Mouse (Mus musculus): ENCODE results near the gene Gnrhr. TPM values are rescaled to one million over a fixed set of nuclear protein-coding genes. Genes with fewer than 3 reads are reported as not detected.

The Gnrhr gene
- polyA plus RNA-seq (2012; ENCODE audit: insufficient read depth, insufficient read length, missing spikeins) = not detected in 2 replicates

DNA sequence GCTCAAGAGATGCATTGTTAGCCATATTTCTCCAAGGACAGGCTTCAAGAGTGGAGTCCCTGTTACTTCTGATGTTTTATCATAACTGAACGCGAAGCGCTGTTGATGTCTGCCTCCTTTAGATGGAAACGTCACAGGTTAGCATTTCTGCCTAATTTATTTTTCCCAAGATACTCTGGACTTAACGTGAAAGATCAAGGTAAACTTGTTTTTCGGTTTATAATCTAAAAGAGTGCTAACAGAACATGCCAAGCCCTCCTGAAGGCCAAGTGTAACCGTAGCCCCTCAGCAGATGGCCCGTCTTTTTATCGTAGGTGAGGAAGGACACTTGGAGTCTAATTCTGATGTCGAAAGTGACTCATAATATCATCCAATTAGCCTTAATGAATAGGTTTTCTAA, at the start of gene Gnrhr:
Gnrhr (minus strand) TSS at position 101 of the 400 bp plus-strand sequence.
- H3K4me3 ChIP-seq (ENCODE audit: insufficient read depth, low read length) = no peak within 1 kb of the TSS
- no peak for TF ChIP-seq POLR2A (IDR thresholded peaks at IDR 0.05; ENCODE audit: borderline replicate concordance, low read depth, low read length)
- no peak for TF ChIP-seq CTCF (IDR thresholded peaks at IDR 0.05; ENCODE audit: low read depth, low read length)
- no peaks in the 10 kb centered on the region for H3K4me1 ChIP-seq (ENCODE audit: control insufficient read depth, insufficient read depth, low read length)
- H3K27ac ChIP-seq (ENCODE audit: insufficient read depth, low read depth, low read length) = no peak within 1 kb of the TSS

DNA sequence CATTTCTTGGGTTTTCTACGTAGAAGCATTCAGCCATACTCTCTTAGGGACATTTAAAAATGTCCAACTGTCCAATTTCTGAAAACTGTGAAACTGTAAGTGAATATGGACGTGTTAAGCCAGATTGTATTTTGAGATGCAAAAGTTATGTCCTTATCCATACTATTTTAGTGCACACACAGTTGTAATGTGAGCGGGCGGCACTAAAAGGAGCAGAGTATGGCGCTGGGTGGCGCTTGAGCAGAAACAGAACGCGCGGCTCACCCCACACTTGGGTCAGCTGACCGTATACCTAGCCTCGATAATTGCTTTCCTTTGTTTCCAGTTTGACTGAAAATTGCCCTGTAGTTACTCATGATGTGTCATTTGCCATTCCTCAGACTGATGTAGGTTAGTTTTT, 48.9 kb upstream of the Gnrhr start:
- no peaks in the 10 kb centered on the region for H3K4me1 ChIP-seq (ENCODE audit: control insufficient read depth, insufficient read depth, low read length)
- TF ChIP-seq POLR2A (IDR thresholded peaks at IDR 0.05; ENCODE audit: borderline replicate concordance, low read depth, low read length) = no peak
- TF ChIP-seq CTCF (IDR thresholded peaks at IDR 0.05; ENCODE audit: low read depth, low read length) = no peak

DNA sequence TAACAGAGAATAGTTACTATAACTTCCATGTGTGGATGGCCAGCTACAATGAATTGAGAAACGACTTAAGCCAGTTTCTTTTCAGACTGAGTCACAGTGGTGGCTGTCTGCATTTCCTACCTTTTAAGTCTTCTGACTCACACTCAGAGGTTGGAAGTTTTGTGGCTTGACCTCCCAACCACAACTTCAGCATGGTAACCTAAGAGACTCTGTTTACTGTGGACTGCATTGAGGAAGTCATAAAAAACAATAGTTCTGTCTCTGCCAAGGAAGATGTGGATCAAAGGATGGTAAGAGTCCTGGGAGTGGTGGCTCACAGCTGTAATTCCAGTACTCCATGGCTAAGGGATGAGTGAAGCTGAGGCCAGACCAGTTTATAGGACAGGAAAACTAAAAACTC, 47.2 kb upstream of the Gnrhr start:
- no peak for TF ChIP-seq CTCF (IDR thresholded peaks at IDR 0.05; ENCODE audit: low read depth, low read length)
- TF ChIP-seq POLR2A (IDR thresholded peaks at IDR 0.05; ENCODE audit: borderline replicate concordance, low read depth, low read length) = no peak
- Histone ChIP-seq H3K4me1 (ENCODE audit: control insufficient read depth, insufficient read depth, low read length) (no peaks in the 10 kb centered on the region), H3K27ac (ENCODE audit: insufficient read depth, low read depth, low read length) (no peak overlapping the region), H3K4me3 (ENCODE audit: insufficient read depth, low read length) (no peak overlapping the region)

More for the DNA sequence above, 48.9 kb upstream of the Gnrhr start:
- no peak overlapping the region for H3K27ac ChIP-seq (ENCODE audit: insufficient read depth, low read depth, low read length)
- H3K4me3 ChIP-seq (ENCODE audit: insufficient read depth, low read length) = no peak overlapping the region

DNA sequence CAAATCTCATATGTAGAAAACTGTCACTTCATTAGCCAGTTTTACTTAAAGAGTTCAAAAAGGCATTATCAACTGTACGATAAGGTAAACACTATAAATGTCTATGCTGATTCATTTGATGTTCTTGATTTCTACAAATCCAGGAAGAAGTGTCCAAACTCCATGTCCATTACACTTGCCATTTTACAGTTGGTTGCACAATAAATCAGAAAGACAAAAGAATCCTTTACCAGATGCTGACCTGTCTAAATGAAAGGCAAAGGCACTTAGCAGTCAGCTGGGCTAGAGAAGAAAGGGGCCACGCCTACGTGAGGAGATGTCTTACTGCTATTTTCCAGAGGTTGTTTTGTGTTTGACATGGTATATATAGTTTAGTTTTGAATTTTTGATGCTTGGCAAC, 46.6 kb upstream of the Gnrhr start:
- H3K27ac ChIP-seq (ENCODE audit: insufficient read depth, low read depth, low read length) = no peak overlapping the region
- TF ChIP-seq POLR2A (IDR thresholded peaks at IDR 0.05; ENCODE audit: borderline replicate concordance, low read depth, low read length) (no peak), CTCF (IDR thresholded peaks at IDR 0.05; ENCODE audit: low read depth, low read length) (no peak)
- H3K4me3 ChIP-seq (ENCODE audit: insufficient read depth, low read length) = no peak overlapping the region
- H3K4me1 ChIP-seq (ENCODE audit: control insufficient read depth, insufficient read depth, low read length) = no peaks in the 10 kb centered on the region

DNA sequence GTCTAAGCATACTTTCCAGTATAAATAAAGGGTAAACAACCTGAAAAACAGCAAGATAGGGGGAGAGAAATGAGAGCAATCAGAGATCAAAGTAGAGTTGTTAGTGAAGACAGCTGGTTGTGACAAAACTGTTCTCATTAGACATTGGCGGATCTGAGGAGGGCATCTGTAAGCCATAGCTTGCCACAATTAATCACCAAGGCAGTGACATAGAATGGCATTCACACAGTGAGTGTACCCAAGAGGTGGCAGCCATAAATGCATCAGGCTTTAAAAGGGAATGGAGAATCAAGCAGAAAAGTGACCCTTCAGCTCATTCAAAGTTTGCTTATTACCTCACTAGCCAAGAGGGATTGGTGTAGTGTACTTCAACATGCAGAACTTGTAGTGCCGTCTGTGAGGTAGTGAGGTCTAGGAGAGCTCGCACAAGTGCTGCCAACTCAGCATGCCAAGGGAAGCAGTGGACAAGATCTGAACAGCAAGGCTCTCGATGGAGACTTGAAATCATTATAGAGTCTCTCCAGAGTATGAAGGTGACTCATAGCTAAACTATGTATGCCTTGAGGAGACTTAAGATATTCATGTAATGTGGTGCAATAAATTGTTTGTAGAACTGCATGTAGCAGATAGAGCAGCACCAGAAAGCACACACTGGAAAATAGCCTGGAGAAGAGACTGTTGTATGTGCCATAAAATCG, 29.6 kb upstream of the Gnrhr start:
- H3K4me1 ChIP-seq (ENCODE audit: control insufficient read depth, insufficient read depth, low read length) = no peaks in the 10 kb centered on the region
- H3K4me3 ChIP-seq (ENCODE audit: insufficient read depth, low read length) = no peak overlapping the region
- TF ChIP-seq POLR2A (IDR thresholded peaks at IDR 0.05; ENCODE audit: borderline replicate concordance, low read depth, low read length) (no peak), CTCF (IDR thresholded peaks at IDR 0.05; ENCODE audit: low read depth, low read length) (no peak)
- no peak overlapping the region for H3K27ac ChIP-seq (ENCODE audit: insufficient read depth, low read depth, low read length)

DNA sequence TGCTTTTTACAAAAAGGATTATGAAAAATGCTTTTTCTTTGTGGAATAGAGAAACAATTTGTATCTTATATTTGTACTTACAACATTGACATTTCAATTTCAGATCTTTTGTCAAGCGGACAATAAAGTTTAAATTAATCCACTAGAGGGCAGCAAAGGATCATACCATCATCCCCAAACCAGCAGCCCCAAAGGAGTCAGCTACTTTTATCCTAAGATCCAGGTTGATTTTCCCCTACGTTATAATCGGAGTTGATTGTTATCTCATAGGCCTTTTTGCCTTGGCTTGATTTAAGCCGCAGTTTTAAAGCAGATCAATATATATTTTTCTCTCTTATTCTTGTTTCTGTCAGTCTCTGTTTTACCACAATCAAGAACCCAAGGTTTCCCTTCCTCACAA, 6.3 kb downstream of the Gnrhr start:
- peaks cover 2% of the 10 kb centered on the region; the same call in 1 of the 2 replicates for H3K4me1 ChIP-seq (ENCODE audit: control insufficient read depth, insufficient read depth, low read length)
- no peak overlapping the region for H3K4me3 ChIP-seq (ENCODE audit: insufficient read depth, low read length)
- TF ChIP-seq CTCF (IDR thresholded peaks at IDR 0.05; ENCODE audit: low read depth, low read length) (no peak), POLR2A (IDR thresholded peaks at IDR 0.05; ENCODE audit: borderline replicate concordance, low read depth, low read length) (no peak)
- no peak overlapping the region for H3K27ac ChIP-seq (ENCODE audit: insufficient read depth, low read depth, low read length)

DNA sequence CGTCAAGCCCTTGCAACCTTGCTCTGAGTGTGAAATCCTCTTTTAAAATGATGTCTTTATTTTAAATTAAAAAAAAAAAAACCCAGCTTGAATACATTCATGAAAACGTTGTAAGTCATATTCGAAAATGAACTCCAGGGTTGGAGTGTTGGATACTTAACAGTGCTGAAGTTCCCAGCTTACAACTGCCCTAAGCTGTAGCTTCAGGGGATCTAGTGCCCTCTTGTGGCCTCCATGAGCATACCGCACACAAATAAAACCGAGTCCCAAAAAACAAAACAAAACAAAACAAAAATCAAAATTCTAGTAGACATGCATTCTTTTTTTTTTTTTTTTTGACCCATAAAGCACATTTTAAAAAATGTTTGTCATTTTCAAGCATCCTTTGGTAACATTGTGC, 6.9 kb downstream of the Gnrhr start:
- Histone ChIP-seq H3K4me1 (ENCODE audit: control insufficient read depth, insufficient read depth, low read length) (peaks cover 2% of the 10 kb centered on the region; the same call in 1 of the 2 replicates), H3K4me3 (ENCODE audit: insufficient read depth, low read length) (no peak overlapping the region), H3K27ac (ENCODE audit: insufficient read depth, low read depth, low read length) (peak overlapping the region; percentile 51)
- TF ChIP-seq CTCF (IDR thresholded peaks at IDR 0.05; ENCODE audit: low read depth, low read length) (peak; percentile 44), POLR2A (IDR thresholded peaks at IDR 0.05; ENCODE audit: borderline replicate concordance, low read depth, low read length) (no peak)

DNA sequence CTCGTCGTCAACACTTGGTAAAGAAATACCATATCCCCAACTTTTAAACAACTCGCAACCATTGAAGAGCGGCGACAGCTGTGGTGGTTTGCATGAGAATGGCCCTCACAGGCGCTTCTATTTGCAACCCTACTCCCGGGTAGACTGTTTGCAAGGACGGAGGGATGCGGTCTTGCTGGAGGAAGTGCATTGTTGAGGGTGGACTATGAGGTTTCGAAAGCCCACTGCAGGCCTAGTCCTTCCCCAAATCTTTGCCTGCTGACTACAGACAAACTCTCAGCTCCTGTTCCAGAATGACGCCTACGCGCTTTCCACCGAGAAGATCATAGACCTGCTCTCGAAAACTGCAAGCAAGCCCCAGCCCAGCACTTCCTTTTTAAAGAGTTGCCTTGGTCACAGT, 7.4 kb downstream of the Gnrhr start:
- Histone ChIP-seq H3K27ac (ENCODE audit: insufficient read depth, low read depth, low read length) (peak overlapping the region; percentile 51), H3K4me1 (ENCODE audit: control insufficient read depth, insufficient read depth, low read length) (peaks cover 2% of the 10 kb centered on the region; the same call in 1 of the 2 replicates), H3K4me3 (ENCODE audit: insufficient read depth, low read length) (no peak overlapping the region)
- no peak for TF ChIP-seq POLR2A (IDR thresholded peaks at IDR 0.05; ENCODE audit: borderline replicate concordance, low read depth, low read length)
- no peak for TF ChIP-seq CTCF (IDR thresholded peaks at IDR 0.05; ENCODE audit: low read depth, low read length)

DNA sequence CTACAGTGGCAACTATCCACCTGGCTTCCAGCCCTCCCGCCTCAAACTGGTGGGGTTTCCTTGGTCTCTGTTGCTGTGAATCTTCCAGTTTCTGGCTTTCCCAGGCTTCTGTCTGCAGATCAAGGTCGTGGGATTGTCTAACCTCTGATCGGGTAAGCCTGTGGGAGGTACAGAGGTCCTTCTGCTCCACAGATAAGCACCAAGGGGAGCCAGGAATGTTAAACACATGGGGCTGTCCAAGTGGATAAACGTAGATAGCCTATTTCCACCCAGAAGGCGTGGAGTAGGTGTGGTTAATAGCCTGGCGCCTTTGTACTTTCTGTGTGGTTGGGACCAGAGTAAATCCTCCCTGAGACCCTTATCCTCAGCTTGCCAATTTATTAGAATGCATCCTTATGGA, 10.3 kb downstream of the Gnrhr start:
- H3K4me1 ChIP-seq (ENCODE audit: control insufficient read depth, insufficient read depth, low read length) = peaks cover 2% of the 10 kb centered on the region; the same call in 1 of the 2 replicates
- no peak for TF ChIP-seq POLR2A (IDR thresholded peaks at IDR 0.05; ENCODE audit: borderline replicate concordance, low read depth, low read length)
- TF ChIP-seq CTCF (IDR thresholded peaks at IDR 0.05; ENCODE audit: low read depth, low read length) = no peak
- no peak overlapping the region for H3K27ac ChIP-seq (ENCODE audit: insufficient read depth, low read depth, low read length)
- H3K4me3 ChIP-seq (ENCODE audit: insufficient read depth, low read length) = no peak overlapping the region

DNA sequence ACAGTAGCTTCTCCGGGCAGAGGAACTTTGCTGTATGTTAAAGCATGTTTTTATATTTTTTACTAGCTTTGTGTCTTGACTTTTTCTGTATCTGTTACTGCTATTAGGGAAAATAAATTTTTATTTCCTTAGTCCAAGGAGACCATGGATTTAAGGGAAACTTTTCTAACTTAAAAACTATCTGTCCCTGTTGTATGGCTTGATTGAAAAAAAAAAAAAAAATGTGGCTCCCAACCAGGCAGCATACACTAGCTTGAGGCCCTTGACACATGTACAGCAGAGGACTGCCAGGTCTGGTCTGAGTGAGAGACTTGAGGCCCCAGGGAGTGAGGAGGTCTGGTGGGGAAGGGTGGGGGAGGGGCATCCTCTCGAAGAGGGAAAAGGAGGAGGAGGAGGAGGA, 23.9 kb downstream of the Gnrhr start:
- H3K27ac ChIP-seq (ENCODE audit: insufficient read depth, low read depth, low read length) = no peak overlapping the region
- H3K4me1 ChIP-seq (ENCODE audit: control insufficient read depth, insufficient read depth, low read length) = peaks cover 12% of the 10 kb centered on the region
- H3K4me3 ChIP-seq (ENCODE audit: insufficient read depth, low read length) = no peak overlapping the region
- TF ChIP-seq CTCF (IDR thresholded peaks at IDR 0.05; ENCODE audit: low read depth, low read length) (no peak), POLR2A (IDR thresholded peaks at IDR 0.05; ENCODE audit: borderline replicate concordance, low read depth, low read length) (no peak)
